Mouse (Mus musculus) kidney, adult 9 months (tissue): ENCODE measurements around the gene Arhgef12.
"Not testable (repeated sequence)": the region's sequence is repeated elsewhere in the genome, so short reads cannot be mapped to it uniquely, and the experiment has no call there.

Experiments
- DNase-seq: peaks from one replicate; pipeline ENCODE4 v3.0.0; 2022

Arhgef12 gene

DNA sequence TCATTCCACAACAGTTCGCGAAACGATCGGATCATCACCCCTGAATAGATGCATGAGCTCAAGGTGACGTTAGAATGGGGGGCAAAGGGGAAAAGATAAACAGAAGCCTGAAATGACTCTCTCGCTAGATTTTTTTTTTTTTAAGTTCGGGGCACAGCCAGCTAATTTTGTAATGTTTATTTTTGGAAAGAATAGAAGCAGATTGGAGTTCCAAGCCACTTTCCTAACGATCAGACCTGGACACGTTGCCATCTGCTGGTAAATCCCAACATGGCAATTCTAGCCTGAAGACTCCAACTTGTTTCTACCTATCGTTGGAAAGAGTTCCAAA lies at the start of gene Arhgef12:
TSS of gene Arhgef12 (minus strand) at position 53 of the 331 bp plus-strand sequence.
- peak; percentile 82 for DNase-seq

DNA sequence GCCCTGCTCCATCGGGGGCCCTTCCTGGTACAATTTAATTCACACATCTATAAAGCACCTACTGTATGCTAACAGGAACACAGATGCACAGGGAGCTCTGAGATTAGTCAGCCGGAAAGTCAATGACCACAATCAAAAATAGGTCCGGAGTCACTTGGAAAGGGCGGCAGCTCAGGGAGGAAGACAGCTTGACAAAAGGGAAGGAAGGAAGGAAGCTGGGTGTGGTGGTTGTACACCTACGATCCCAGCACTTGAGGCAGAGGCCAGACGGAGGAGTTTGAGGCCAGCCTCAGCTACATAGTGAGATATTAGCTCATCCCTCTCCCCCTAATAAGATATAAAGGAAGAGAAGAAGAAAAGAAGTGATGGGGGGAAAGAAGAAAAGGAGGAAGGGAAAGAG lies 48.9 kb upstream of the Arhgef12 start:
- no peak for DNase-seq

DNA sequence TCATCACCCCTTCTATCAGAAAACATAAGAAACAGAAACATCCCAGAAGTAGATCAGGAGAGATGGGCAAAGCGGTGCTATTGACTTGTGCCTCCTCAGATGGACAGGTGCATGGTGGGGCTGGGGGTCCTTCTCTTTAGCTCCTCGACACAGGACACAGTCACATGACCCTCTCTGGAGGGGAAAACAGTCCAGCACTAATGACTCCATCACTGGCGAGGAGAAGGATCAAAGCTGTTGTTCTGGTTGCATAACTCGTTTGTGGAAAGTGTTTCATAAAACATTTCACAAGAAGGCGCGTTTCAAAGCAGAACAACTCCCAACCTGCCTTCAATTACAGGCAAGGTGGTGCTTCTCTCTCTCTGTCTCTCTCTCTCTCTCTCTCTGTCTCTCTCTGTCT lies 44.7 kb upstream of the Arhgef12 start:
- no peak for DNase-seq

DNA sequence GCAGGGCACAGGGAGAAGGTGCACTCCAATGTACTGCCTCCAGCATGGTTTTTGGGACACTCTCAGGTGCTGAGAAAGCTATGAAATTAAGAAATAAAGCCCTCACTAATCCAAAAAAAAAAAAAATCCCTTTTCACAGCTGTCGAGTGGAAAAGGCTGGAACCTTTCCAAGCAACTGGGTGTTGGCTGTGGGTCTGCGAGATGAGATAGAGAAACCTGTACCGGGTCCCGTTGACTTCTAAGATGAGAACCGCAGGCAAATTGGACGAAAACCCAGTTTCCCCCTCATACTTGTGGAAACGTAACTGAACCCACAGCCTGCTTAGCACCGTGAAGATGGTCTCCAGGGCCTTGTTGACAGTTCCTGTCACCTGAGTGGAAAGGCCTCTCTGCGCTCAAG lies 43.9 kb upstream of the Arhgef12 start:
- DNase-seq: no peak

DNA sequence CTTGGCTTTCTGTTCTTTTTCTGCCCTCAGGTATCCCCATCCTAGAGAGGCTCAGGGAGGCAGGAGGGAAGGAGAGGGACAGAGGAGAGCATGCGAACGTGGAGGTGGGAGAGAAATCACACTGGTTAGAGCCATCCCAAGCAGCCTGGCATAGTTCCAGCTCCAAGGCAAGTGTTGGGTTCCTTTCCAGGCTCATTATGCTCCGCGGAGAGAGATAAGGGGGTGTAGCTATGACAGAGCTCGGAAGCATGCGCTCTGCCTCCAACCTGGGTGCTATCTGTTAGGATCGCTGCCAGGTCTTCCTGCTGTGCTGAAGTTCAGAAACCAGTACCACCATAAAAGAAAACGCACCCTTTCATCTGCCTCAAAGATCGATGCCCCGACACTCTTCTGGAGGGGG lies 43.0 kb upstream of the Arhgef12 start:
- DNase-seq: no peak

DNA sequence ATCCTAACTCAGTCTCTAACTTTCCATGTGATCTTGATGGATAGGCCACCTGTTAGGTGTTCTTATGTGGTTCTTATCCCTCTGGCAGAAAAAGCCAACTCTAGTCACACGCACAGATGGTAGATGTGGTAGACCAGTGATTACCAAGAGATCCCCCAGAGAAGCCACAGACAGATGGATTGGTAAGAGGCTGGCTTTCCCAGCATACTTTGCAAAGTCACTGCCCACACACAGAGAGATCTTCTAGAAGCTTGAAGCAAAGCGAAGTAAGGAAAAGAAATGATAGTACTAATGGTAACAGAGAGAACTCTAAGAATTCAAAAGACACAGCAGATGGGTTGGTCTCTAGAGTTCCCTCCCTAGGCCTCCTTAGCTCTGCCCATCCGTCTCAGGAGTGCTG lies 42.5 kb upstream of the Arhgef12 start:
- DNase-seq: no peak

DNA sequence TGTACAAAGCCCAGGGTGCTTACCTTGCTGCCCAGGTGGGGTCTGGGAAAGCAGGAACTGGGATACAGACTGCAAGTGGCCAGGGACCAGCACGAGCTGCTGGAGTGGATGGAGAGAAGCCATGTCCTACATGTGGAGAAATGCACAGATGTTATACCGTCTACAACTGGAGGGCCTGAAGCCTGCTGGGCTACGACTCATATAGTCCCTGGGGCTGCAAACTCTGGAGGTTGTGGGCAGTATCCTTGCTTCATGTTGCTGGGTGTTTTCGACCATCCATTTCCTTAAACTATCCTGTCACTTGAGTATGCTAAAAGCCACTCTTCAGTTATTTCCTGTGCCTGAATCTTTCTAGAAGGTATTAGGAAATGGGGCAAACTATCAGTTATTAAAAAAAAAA lies 38.2 kb upstream of the Arhgef12 start:
- DNase-seq: no peak

DNA sequence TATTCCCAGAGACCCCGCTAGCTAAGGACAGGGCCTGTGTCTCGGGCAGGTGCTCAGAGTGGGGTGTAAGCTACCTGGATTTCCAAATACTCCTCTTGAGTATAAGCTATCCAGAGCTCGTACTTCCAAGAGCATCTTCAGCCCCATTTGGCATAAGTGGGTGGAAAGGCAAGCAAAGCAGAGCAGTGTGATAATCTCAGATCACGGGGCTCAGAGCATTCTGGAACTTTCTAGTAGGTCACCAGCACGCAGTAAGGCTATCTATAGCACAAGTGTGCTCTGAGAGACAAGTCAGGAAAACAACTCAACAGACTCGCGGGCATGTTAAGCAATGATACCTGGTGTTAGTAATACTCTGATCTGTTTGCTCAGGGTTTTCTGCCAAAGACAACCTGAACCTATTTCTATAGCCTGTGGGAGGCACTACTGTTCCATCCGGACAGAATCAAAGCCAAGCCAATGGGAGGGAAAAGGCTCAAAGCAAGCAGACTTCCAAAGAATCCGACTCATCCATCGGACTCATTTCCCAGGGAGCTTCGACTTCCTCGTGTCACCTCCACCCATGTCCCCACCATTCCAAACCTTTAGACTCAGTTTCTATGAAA lies 37.3 kb upstream of the Arhgef12 start:
- DNase-seq: no peak

DNA sequence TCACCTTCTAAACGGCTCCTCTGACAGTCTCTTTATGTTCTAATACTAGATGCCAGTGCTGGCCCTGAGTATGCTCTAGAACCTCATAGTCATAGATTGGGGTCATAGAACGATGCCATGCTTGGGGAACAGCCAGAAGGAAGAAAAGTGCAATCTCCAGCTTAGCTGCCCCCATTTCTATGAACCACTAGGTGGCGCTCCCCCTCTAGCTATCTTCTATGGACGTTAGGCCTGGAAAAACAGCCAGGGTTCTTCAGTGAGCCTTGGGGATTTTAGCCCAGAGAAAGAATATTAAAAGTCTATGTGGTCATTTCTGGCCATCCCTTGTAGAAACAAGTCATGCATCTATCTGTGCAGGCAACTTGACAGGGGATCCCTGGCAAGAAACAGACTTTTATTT lies 34.8 kb upstream of the Arhgef12 start:
- peak; percentile 80 for DNase-seq

DNA sequence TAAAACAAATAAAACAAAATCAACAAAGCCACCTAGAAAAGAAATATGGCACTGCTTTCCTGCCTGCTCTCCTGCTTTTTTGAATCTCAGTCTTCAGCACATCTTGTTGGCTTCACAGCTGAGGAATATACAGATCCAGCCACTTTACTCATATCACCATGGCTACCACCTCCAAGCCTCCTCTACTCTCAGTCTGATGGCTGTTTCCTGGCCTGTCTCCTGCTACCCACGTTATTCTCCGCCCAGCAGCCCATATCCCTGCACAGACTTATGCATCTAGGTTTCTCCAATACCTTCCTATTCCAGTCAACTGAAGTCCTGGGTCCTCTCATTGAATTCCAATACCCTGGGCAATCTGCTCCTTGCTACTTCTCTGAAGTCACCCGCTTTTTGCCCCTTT lies 26.5 kb upstream of the Arhgef12 start:
- no peak for DNase-seq

DNA sequence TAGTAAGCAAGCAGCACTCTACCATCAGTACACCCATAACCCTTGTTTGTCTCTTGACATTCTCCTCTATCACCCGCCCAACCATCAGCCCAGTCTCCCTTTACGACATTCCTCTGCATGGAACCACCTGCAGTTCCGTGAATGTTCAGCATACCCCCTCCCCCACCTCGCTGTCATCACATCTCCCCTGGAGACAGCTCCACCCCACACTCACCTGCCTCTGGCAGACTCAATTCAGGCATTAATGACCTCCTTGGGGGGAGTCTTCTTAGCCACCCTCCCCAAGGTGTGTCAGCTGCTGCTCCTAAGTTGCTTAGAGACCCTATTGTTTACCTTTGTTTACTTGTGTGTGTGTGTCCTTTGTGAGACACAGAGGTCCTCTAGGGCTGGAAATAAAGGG lies 25.3 kb upstream of the Arhgef12 start:
- DNase-seq: no peak

DNA sequence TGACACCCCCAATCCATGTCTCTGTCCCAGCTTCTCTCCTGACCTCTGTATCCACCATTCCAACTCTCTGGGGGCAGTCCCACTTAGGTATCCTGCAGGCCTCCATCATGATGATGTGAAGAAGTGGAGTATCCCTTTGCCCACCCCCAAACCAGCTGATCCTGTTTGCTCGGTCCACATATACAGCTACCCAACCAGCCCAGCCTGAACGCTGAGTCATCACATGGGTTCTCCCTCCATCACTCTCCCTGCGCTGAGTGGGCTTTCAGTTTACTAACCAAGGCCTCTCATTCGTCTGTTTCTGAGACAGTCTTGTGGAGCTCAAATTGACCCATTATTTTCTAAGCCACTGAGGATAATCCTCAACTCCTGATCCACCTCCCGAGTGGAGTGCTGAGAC lies 24.9 kb upstream of the Arhgef12 start:
- no peak for DNase-seq

DNA sequence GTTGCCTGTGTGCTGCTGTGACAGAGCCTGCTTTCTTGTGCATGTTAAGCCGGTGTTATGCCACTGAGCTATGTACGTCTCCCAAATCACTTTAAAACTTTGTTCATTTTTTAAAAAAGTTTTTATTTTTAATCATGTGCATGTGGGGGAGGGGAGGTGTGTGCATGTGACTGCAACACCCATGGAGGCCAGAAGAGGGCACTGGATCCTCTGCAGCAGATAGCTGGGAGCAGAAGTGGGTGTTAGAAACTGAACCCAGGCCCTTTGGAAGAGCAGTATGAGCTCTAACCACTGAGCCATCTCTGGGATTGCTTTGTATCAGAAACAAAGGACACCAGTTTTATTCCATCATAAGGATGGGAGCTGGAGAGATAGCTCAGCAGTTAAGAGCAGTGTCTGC lies 23.6 kb upstream of the Arhgef12 start:
- DNase-seq: no peak

DNA sequence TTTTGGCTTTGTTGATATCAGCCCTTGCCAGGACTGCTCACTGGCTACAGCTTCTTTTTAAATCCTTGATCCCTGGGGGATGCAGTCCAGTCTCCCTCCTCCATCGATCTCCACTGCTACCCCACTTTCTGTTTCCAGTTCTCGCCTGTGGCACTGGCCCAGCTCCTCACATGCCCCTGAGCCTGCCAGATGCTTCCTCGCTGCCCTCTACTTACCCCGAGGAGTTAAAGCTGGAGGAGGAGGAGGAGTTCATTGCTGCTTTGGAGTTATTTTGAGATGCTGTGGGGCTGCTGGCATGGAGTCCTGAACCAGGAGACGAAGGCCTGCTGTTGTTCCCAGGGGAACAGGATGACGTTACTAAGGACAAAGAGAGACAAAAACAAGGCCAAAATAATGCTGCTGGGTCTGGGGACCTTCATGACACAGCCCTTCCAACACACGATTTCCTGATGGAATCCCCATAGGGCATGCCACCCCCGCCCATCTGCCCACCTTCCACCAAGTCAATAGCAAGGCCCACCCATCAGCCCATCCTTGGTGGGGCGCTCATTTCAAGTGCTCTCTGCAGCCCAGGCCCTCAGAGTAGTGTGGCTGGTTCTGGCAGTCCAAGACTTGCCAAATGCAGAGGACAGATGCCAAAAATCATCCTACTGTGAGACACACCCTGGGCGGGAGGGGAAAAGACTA lies 20.2 kb upstream of the Arhgef12 start:
- DNase-seq: peak; percentile 54

DNA sequence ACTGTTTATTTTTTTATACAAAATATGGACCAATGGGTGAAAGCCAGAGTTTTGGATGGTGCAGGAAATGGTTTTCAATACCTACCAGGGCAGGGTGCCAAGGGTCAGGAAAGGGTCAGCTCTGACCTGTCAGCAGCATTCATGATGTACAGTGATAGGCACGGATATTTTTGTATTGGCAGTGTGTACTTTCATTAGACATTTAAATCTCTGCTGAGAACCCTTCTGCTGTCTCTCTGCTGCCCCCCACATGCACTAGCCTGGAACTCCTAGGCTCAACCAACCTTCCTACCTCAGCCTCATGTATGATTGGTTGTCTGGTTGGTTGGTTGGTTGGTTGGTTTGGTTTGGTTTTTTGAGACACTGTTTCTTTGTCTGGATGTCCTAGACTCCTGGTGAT lies 15.3 kb upstream of the Arhgef12 start:
- no peak for DNase-seq

DNA sequence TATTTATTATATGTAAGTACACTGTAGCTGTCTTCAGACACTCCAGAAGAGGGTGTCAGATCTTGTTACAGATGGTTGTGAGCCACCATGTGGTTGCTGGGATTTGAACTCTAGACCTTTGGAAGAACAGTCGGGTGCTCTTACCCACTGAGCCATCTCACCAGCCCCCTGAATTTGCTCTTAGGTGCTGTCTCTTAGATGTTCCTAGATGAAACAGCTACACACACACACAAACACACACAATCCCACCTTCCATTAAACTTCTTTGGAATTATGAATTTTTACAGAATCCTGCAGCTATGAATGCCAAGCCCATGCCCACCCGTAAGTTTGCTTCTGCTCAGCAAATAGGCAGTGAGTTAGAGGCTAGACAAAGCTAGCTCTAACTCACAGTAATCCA lies 14.9 kb upstream of the Arhgef12 start:
- DNase-seq: not testable (repeated sequence)

DNA sequence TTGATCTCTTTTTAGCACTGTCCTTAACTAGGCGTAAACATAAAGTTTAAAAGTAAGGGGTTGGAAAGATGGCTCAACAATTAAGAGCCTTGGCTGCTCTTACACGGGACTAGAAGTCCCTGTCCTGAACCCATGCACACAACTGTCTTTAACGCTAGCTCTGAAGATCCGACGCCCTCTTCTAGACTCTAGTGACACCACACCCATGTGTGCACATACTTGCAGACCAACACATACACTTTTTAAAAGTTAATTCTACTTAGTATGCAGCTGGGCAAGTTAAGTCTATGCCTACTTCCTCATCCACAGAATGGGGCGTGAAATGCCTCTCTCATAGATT lies 9.9 kb upstream of the Arhgef12 start:
- no peak for DNase-seq

DNA sequence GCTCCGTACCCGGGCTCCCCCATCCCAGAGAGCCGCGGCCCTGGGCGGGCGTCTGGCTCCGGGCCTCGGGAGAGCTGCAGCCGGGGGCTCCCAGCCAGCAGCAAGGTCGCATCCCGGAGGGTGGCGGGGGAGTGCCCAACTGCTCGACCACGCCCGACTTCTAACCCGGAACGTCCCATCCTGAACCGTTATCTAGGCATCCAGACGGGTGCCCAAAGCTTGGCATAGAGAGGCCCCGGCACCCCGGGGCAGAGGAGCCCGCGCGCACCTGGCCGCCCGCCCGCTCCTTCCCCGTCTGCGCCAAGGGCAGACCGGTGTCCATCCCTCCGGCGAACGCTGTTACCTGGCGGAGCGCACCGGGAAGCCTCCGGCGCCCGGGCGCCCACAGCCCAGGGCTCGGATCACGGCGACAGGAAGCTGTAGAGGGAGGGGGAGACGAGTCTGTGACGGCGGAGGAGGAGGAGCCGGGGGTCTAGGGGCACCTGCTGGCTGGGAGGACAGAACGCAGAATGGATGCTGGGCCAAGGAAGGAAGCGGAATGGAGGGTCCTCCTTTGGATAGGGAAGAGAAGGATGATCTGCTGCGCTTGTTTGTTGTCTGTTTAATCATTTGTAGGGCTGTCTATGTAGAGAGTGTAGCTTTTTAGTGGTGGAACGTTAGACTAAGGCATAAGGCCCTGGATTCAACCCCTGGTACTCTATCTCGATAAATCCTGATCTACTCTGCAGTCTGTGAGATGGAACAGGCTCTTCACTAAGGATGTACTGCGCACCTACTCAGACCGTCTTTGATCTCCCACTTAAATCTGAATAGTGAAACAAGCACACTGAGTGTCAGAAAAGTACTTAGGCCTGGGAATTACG lies 9.3 kb upstream of the Arhgef12 start, which contains the start of gene Tmem136:
TSS of gene Tmem136 (minus strand) at position 437 of the 863 bp plus-strand sequence.
- peak; percentile 39 for DNase-seq

DNA sequence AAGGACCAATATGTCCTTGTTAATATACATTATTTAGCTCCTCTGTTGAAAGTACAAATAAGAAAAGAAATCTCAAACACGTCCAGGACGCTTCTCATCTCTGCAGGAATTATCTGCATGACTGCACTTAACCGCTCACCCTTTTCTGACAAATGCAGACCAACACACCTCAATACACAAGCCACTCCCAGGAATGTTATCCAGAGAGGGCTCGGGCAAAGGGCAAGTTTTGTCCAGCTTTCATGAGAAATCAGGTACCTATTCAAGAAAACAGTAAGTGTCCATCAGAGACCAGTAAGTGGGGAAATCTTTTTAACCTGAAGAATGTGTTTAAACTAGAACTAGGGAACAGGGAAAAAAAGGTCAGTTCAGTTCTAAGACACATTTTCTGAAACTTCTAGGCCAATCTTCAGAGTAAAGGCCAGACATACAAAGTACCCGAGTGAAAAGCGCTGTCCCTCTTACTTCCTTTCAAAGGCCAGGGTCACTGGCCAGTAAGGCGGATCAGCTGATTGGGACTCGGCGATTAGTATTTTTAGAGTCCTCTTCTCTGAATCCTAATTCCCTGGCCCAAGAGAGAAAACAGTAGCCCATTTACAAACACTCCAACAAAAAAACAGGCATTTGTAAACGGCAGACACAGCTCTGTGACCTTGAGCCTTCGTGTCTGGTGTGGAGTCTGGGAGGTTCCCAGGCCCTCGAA lies 8.5 kb upstream of the Arhgef12 start:
- DNase-seq: peak; percentile 84

DNA sequence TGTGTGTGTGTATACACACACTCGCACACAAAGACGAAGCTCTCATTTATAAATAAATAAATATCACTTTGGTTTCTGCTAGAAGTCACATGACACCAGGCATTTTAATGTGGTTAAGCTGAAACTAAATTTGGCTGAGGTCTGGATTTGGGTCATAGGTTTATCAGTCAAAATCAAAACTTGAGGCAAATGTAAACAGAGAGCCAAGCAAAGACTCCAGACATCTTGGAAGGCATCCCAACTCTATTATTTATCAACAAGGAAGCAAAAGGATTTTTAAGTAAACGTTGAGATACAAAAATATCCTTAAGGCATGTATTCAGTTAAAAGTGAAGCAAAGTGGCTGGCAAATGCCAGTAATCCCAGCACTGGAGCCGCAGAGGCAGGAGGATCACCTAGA lies 7.8 kb upstream of the Arhgef12 start:
- DNase-seq: peak; percentile 64

DNA sequence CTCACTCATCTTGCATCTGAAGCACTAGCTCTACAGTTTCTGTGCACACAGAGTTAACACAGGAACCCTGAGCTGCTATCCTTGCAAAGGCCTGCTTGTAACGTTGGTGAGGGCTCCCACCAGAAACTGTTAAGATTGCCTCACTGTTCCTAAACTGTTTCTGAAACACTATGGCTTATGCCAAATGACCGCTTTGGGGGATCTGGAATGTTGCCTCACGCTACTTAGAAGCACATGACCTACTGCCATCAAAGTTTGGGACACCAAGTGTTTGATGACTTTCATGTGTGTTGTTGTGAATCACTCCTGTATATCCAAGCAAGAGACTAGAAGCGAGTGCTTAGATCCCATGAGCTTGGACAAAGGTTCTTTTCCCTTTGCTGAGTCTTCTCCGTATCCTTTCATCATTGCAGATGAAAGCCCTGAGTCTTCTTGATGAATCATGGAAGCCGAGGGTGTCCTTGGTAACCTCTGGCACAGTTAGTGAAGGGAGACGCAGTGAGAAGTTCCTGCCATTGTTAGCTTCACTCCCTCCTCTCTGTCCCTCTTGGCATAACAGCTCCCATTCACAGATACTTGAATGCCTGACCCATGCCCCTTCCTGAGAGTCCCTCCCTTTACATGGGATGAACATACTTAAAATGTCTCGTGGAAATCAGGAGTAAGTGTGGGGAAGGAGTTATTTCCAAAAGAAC lies 3.4 kb upstream of the Arhgef12 start:
- DNase-seq: no peak

DNA sequence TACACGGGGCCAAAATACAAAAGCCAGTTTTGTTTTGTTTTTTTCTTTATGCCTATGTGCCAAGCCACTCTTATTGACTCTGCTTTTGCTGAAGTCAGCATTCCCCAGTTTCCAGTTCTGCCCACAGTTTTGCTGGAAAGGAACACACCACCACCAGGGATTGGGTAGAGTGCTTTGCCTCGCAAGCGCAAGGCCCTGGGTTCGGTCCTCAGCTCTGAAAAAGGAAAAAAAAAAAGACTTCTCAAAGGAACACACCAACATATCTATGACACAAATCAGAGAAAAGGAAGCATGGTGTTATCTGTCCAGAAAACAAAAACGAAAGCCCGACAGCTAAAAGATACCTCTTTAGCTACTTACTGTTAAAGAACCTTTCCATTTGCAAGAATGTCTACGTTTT lies 2.1 kb upstream of the Arhgef12 start:
- DNase-seq: no peak

DNA sequence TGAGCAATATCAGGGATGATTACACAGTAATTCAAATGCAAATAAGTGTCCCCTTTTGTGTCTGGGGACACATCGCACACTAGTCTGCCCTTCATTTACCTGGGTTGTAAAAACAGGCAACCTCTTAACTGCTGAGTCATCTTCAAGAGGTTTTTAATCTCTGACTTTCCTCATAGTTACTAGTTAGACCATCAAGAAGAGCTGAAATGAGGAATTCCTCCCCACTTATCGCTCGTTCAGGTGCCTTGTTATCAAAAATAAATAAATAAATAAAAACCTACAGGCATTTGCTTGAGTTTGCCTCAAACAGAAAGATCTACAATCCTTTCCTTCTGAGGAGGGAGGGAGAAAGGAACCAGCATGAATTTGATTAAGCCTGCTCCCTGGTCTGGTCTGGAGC lies 1.7 kb upstream of the Arhgef12 start:
- no peak for DNase-seq
